Mouse (Mus musculus) layer of hippocampus, adult 2 months (tissue): ENCODE measurements at regions not wholly inside any gene's neighbourhood (a gene's known extent, or its start where the extent isn't known, plus 50 kb on each side); places are given as distances from the start of the nearest gene placed in this dataset.
"Not testable (repeated sequence)": the region's sequence is repeated elsewhere in the genome, so short reads cannot be mapped to it uniquely, and the experiment has no call there.

Experiments used
- DNase-seq, 2 experiments: peaks; one replicate each; pipeline ENCODE4 v3.0.0; 2022; ENCODE audit warnings: low spot score in 2 of 2
- H3K27ac ChIP-seq: fragments of 200-600 bp; 2 replicates; pipeline ENCODE4 v1.8.1; 2022
- H3K4me3 ChIP-seq: fragments of 200-600 bp; 2 replicates; pipeline ENCODE4 v1.8.1; 2022; ENCODE audit warnings: mild to moderate bottlenecking
- CTCF ChIP-seq: fragments of 200-600 bp; conservative IDR thresholded peaks from 2 replicates; pipeline ENCODE4 v1.8.1; 2022; ENCODE audit warnings: antibody characterized with exemption, mild to moderate bottlenecking, moderate library complexity

DNA sequence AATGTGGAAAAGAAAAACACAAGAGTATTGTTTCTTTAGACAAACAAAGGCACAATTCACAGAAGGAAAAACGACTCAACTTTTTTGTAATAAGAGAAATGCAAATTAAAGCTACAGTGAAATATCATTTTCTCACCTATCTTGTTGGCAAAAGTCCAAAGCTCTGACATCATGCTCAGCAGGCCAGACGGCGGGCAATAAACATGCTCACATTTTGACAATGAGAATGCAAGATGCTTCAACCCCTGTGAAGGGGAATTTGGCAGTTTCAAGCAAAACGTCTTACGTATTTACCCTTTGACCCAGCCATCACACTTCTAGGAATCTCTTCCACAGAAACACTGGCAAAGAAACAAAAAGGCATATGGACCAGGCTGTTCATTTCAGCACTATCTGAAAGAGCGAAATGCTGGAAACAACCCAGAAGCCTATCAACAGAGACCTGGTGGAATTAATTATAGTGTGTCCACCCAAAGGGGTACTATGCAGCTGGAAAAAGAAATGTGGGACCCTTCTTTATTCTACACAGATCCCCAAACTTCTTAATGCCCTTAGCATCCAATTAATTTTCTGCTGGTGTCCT lies 203.4 kb upstream of the 2610301B20Rik start:
- TF ChIP-seq CTCF = no peak
- Histone ChIP-seq H3K4me3 (no peak overlapping the region), H3K27ac (no peak overlapping the region)
- DNase-seq = no peak

GRCm38 (mm10) chr4:10691086-10691485 lies 183.2 kb upstream of the 2610301B20Rik start:
- no peak overlapping the region for H3K27ac ChIP-seq
- no peak for DNase-seq
- TF ChIP-seq CTCF = no peak

DNA sequence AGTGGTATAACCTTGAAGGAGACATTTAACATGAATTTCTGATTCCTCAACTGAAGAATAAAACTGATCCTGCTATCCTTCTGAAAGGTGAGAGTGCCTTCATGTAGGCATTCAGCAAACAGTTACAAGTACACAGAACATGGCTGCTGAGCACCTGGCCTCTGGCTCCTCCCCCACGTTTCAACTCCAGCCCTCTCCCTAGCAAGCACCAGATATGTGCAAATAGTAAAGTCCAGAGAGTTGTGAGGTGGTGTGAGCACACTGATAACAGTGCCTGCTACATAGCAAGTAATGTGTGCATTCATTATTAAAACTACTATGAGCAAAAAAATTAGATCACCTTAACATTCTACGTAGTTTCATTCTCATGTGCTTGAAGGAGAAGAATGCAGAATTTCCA lies 181.4 kb upstream of the 2610301B20Rik start:
- no peak for TF ChIP-seq CTCF
- DNase-seq = no peak
- Histone ChIP-seq H3K27ac (no peak overlapping the region), H3K4me3 (no peak overlapping the region)

More at GRCm38 (mm10) chr4:10691086-10691485, 183.2 kb upstream of the 2610301B20Rik start:
- H3K4me3 ChIP-seq = no peak overlapping the region

GRCm38 (mm10) chr4:10693446-10694105 lies 180.7 kb upstream of the 2610301B20Rik start:
- H3K27ac ChIP-seq = no peak overlapping the region
- no peak for TF ChIP-seq CTCF
- H3K4me3 ChIP-seq = no peak overlapping the region
- DNase-seq = no peak

DNA sequence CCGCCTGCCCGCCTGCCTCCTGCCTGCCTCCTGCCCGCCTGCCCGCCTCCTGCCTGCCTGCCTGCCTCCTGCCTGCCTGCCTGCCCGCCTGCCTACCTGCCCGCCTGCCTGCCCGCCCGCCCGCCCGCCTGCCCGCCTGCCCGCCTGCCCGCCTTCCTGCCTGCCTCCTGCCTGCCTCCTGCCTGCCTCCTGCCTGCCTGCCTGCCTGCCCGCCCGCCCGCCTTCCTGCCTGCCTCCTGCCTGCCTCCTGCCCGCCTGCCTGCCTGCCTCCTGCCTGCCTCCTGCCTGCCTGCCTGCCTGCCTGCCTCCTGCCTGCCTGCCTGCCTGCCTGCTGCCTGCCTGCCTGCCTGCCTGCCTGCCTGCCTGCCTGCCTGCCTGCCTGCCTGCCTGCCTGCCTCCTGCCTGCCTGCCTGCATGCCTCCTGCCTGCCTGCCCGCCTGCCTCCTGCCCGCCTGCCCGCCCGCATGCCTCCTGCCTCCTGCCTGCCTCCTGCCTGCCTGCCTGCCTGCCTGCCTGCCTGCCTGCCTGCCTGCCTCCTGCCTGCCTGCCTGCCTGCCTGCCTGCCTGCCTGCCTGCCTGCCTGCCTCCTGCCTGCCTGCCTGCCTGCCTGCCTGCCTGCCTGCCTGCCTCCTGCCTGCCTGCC lies 180.1 kb upstream of the 2610301B20Rik start:
- not testable (repeated sequence) for H3K4me3 ChIP-seq, DNase-seq, H3K27ac ChIP-seq

GRCm38 (mm10) chr4:10697225-10697836 lies 177.0 kb upstream of the 2610301B20Rik start:
- Histone ChIP-seq H3K4me3 (no peak overlapping the region), H3K27ac (no peak overlapping the region)
- DNase-seq = no peak
- TF ChIP-seq CTCF = no peak

DNA sequence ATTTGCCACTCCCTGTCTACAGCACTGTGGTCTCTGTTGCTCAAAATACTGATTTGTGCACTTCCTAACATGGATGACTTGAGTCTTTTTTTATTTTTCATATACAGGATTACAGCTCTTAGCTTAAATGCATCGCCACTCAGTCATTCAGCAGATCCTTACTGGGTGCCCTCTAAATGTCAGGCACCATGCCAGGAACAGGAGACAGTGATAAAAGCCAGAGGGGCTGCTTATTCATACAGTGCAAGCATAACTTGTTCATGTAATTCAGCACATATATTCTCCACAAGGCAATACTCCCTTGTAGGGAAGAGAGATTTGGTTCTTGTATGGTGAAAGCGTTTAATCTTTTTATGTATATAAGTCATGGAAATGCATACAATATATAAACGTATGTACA lies 175.7 kb upstream of the 2610301B20Rik start:
- no peak overlapping the region for H3K27ac ChIP-seq
- no peak for DNase-seq
- TF ChIP-seq CTCF = no peak
- no peak overlapping the region for H3K4me3 ChIP-seq

- no peak for DNase-seq
- H3K4me3 ChIP-seq = no peak overlapping the region
Observed at GRCm38 (mm10) chr4:10701479-10701878, 172.8 kb upstream of the 2610301B20Rik start.

DNA sequence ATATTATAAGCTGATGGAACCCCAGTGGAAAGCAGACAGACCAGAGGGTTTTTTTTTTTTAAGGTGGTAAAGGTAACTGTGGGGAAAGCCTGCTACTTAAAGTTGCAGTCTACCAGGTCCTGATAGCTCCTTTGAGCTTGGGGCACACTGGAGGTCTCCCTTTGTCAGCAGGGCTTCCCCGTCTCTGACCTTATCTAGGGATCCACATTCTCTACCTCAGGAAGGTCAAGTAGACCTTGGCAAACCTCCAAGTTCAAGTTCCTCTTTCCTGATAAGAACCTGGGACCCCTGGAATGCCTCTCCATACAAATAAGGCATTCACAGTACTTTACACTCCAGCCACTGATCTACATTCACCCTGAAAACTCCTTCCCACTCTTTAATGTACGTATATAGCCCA lies 171.1 kb upstream of the 2610301B20Rik start:
- H3K27ac ChIP-seq = no peak overlapping the region
- no peak for TF ChIP-seq CTCF
- no peak overlapping the region for H3K4me3 ChIP-seq
- no peak for DNase-seq

More at GRCm38 (mm10) chr4:10701479-10701878, 172.8 kb upstream of the 2610301B20Rik start:
- no peak for TF ChIP-seq CTCF
- no peak overlapping the region for H3K27ac ChIP-seq

- no peak for DNase-seq
- TF ChIP-seq CTCF = no peak
- Histone ChIP-seq H3K4me3 (no peak overlapping the region), H3K27ac (no peak overlapping the region)
Observed at GRCm38 (mm10) chr4:10707016-10707657, 167.2 kb upstream of the 2610301B20Rik start.

DNA sequence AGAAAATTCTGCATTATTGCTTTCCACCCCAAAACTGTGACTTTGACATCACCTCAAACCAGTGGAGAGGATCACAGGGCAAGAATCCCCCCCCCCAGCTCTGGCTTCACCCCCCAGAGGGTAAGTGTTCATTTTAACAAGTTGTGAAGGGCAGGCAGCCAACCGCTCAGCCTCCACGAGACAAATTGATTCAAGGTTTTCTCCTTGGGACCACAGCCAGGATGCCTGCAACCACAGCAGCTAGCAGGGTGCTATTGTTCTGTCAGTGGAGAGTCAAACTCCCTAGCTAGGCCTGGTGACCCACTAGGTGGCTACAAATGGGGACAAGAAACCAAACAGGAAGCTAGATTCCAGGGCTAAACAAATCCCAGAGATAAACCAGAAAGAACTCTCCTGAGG lies 166.6 kb upstream of the 2610301B20Rik start:
- TF ChIP-seq CTCF = no peak
- no peak overlapping the region for H3K27ac ChIP-seq
- no peak overlapping the region for H3K4me3 ChIP-seq
- DNase-seq = no peak

DNA sequence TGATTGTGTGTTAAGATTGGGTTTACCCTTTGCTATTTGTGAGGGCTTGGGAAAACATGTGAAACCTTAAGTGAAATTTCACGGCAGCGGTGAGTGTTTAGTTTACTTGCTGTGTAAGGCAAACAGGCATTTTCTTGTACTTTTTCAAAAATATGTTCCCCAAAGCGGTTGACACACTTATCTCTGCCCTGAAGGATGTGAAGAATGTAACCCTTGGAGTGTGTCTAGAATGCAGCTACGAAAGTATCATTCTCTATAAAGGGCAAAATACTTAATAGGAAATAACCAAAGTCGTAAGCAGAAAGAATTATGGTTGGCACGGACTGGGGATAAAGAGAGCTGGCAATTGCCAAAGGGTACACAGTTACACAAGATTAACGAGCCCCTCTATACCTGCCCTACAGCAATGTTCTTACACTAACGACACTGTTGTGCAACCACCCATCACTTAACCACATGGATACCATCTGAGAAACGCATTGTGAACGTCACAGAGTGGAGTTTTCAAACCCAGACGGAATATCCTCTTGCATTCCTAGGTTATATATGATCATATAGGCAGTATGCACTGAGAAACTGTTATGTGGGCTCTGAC lies 162.3 kb upstream of the 2610301B20Rik start:
- H3K27ac ChIP-seq = no peak overlapping the region
- no peak for DNase-seq

GRCm38 (mm10) chr4:10723341-10723740 lies 151.0 kb upstream of the 2610301B20Rik start:
- H3K4me3 ChIP-seq = no peak overlapping the region
- DNase-seq = no peak
- H3K27ac ChIP-seq = no peak overlapping the region
- no peak for TF ChIP-seq CTCF

More for the DNA sequence above, 162.3 kb upstream of the 2610301B20Rik start:
- no peak overlapping the region for H3K4me3 ChIP-seq
- no peak for TF ChIP-seq CTCF
